Comparison of ENCODE assay signal across 12 mouse cellular contexts in genomic region chr1:151270691-151271090, GRCm38 (mm10).
A peak's percentile ranks its signal among the peaks of the same experiment; 100 is the strongest.
DNase-seq lines count a peak whose midpoint lies in the region; ATAC-seq and TF ChIP-seq lines count a peak whose summit lies in the region.
"Had no signal": no experiment of that assay in that cellular context is flagged by ENCODE, and none has a peak within 500 bp of the region (broad histone marks: within the 10 kb centered on the region; RNA-seq: fewer than 3 reads in every experiment).

No protein-coding gene starts in this region.

- no peak overlapping the region for H3K9ac ChIP-seq in intestine, postnatal 0 days (ENCODE audit: low read depth, low read length)
- H3K9ac ChIP-seq: forebrain, embryonic 12.5 days had no signal

- H3K27me3 ChIP-seq in intestine, postnatal 0 days (replicated peaks; ENCODE audit: control insufficient read depth, insufficient read depth, low read length), result no peaks in the 10 kb centered on the region
- no peaks in the 10 kb centered on the region for H3K27me3 ChIP-seq in forebrain, embryonic 10.5 days (ENCODE audit: poor library complexity, severe bottlenecking)
- H3K27me3 ChIP-seq: forebrain, embryonic 12.5 days had no signal

- peak; percentile 32 for DNase-seq in adrenal gland, postnatal 10 days
- DNase-seq in adrenal gland, postnatal 4 days (ENCODE audit: low spot score in 2 of 2), result no peak
- peak; percentile 20 to 30 for DNase-seq in lung, adult 18-20 months
- no peak for DNase-seq in lung, postnatal 14 days
- peak; percentile 21 to 26 for DNase-seq in monocyte, adult 2 months (ENCODE audit: low read depth in 1 of 2, low spot score in 2 of 2)
- no peak for DNase-seq in urinary bladder, postnatal 36 days (ENCODE audit: low spot score in 2 of 2)
- no peak for DNase-seq in forebrain, embryonic 10.5 days (ENCODE audit: extremely low spot score, low spot score)
- DNase-seq: adrenal gland, postnatal 25 days; cerebellum, postnatal 36 days had no signal

- no peaks in the 10 kb centered on the region for H3K36me3 ChIP-seq in intestine, postnatal 0 days (ENCODE audit: control insufficient read depth, insufficient read depth)
- H3K36me3 ChIP-seq in forebrain, embryonic 10.5 days (replicated peaks), result no peaks in the 10 kb centered on the region
- H3K36me3 ChIP-seq: forebrain, embryonic 12.5 days had no signal

- no peak overlapping the region for H3K4me2 ChIP-seq in intestine, postnatal 0 days (replicated peaks; ENCODE audit: low read depth)
- H3K4me2 ChIP-seq: forebrain, embryonic 12.5 days had no signal

- H3K9me3 ChIP-seq in intestine, postnatal 0 days (ENCODE audit: control insufficient read depth), result no peaks in the 10 kb centered on the region
- H3K9me3 ChIP-seq in forebrain, embryonic 10.5 days, result no peaks in the 10 kb centered on the region
- H3K9me3 ChIP-seq: forebrain, embryonic 12.5 days had no signal

- ATAC-seq in intestine, postnatal 0 days, result no peak
- ATAC-seq: hindbrain, embryonic 16.5 days had no signal

- H3K4me3 ChIP-seq in intestine, postnatal 0 days (ENCODE audit: low read depth, low read length), result no peak overlapping the region
- no peak overlapping the region for H3K4me3 ChIP-seq in forebrain, embryonic 10.5 days
- H3K4me3 ChIP-seq: forebrain, embryonic 12.5 days had no signal

- H3K27ac ChIP-seq in intestine, postnatal 0 days (ENCODE audit: low read depth, low read length), result peak overlapping the region; percentile 41; the same call in 1 of the 2 replicates
- H3K27ac ChIP-seq in forebrain, embryonic 10.5 days, result no peak overlapping the region
- H3K27ac ChIP-seq: forebrain, embryonic 12.5 days had no signal

- TF ChIP-seq CTCF in intestine, postnatal 0 days (IDR thresholded peaks at IDR 0.05; ENCODE audit: low read depth), result no peak

- 40% methylated on average over 8 of the region's 8 CpGs for WGBS in intestine, postnatal 0 days
- WGBS in forebrain, embryonic 10.5 days, result 84% methylated on average over 8 of the region's 8 CpGs

- no peaks in the 10 kb centered on the region for H3K4me1 ChIP-seq in intestine, postnatal 0 days (replicated peaks; ENCODE audit: control insufficient read depth, insufficient read depth, low read length)
- H3K4me1 ChIP-seq in forebrain, embryonic 10.5 days, result no peaks in the 10 kb centered on the region
- H3K4me1 ChIP-seq: forebrain, embryonic 12.5 days had no signal

Comparison
In these comparisons a context has a peak if more than half of its experiments do, and no peak if none do; other contexts are left out.
1. DNase-seq: peak in adrenal gland, postnatal 10 days (single experiment), lung, adult 18-20 months (2 of 2) and monocyte, adult 2 months (2 of 2); none in adrenal gland, postnatal 4 days (0 of 2), lung, postnatal 14 days (single experiment), urinary bladder, postnatal 36 days (0 of 2) and forebrain, embryonic 10.5 days (single experiment).